Mouse (Mus musculus) liver, postnatal 0 days (tissue): ENCODE results near the gene Calu.

ENCODE experiments used
- CTCF ChIP-seq: sonication (generic); IDR thresholded peaks from 2 replicates; pipeline ENCODE4 v1.5.1; 2016; ENCODE audit warnings: antibody characterized with exemption, low read depth
- EP300 ChIP-seq: IDR thresholded peaks from 2 replicates; pipeline ENCODE4 v1.6.1; 2016; ENCODE audit warnings: antibody characterized with exemption, low read depth, mild to moderate bottlenecking

DNA sequence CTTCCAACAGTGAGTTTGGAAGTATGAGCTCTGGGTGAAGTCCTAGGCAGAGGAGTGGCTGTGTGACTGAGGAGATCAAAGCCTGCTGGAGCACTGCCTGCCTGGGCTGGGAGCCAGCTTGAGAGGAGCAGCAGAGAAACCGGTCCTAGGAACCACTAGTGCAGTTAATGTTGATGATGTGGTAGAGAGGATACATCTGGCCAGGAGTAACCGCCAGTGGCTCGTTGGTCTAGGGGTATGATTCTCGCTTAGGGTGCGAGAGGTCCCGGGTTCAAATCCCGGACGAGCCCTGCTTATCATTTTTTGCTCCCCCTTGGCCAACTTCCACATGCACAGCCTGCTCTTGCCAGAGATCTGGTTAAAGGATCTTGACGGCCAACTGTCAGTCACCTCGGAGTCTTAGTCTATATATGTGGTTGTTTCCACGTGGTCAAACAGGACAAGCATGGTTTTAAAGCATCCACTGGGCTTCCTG is 40.8 kb downstream of the Calu start:
- TF ChIP-seq CTCF = no peak
- TF ChIP-seq EP300 = no peak
